Mouse (Mus musculus) lung, embryonic 14.5 days (tissue): ENCODE results near the gene Prps2. TPM values are rescaled to one million over a fixed set of nuclear protein-coding genes. Genes with fewer than 3 reads are reported as not detected.
A peak's percentile ranks its signal among the peaks of the same experiment; 100 is the strongest.
"Not testable (repeated sequence)": the region's sequence is repeated elsewhere in the genome, so short reads cannot be mapped to it uniquely, and the experiment has no call there.

Experiments used
- ATAC-seq: fragments of 200-750 bp; cut with Nextera tagmentation; 2 replicates; pipeline ENCODE4 v1.8.0; 2017; ENCODE audit warnings: mild to moderate bottlenecking, moderate TSS enrichment, moderate library complexity; ENCODE audit not compliant: insufficient read depth
- DNase-seq: peaks from one replicate; pipeline ENCODE4 v3.0.0-alpha.2; 2015
- H3K27ac ChIP-seq: fragments of 300-500 bp; sonication (generic); 2 replicates; pipeline ENCODE4 v1.5.1; 2014; ENCODE audit warnings: low read depth, mild to moderate bottlenecking, moderate library complexity
- H3K27me3 ChIP-seq: fragments of 300-500 bp; sonication (generic); 2 replicates; pipeline ENCODE4 v1.6.1; 2014; ENCODE audit warnings: low read length, control low read depth; ENCODE audit not compliant: insufficient read depth
- H3K36me3 ChIP-seq: fragments of 300-500 bp; sonication (generic); 2 replicates; pipeline ENCODE4 v1.6.1; 2014; ENCODE audit warnings: control low read depth; ENCODE audit not compliant: insufficient read depth
- H3K4me1 ChIP-seq: fragments of 300-500 bp; sonication (generic); 2 replicates; pipeline ENCODE4 v1.6.1; 2014; ENCODE audit warnings: antibody characterized with exemption, control low read depth; ENCODE audit not compliant: insufficient read depth
- H3K4me2 ChIP-seq: fragments of 300-500 bp; sonication (generic); 2 replicates; pipeline ENCODE4 v1.6.1; 2014; ENCODE audit warnings: mild to moderate bottlenecking
- H3K4me3 ChIP-seq: fragments of 300-500 bp; sonication (generic); 2 replicates; pipeline ENCODE4 v1.5.1; 2014; ENCODE audit warnings: low read depth, low read length
- H3K9ac ChIP-seq: fragments of 300-500 bp; sonication (generic); 2 replicates; pipeline ENCODE4 v1.6.1; 2014
- H3K9me3 ChIP-seq: fragments of 300-500 bp; sonication (generic); 2 replicates; pipeline ENCODE4 v1.6.1; 2016; ENCODE audit warnings: low read depth, low read length, control low read depth
- CTCF ChIP-seq: IDR thresholded peaks from 2 replicates; pipeline ENCODE4 v1.5.1; 2016; ENCODE audit warnings: antibody characterized with exemption, low read depth
- WGBS: fragments of 180-500 bp; shearing (Covaris S2); extraction: QIAGEN DNeasy Blood & Tissue Kit; methylation state at CpG from one replicate; pipeline ENCODE4 v1.1.7; 2014; 5-methylcytosine and 5-hydroxymethylcytosine counted together
- polyA plus RNA-seq: library from polyadenylated mRNA; unstranded; fragments of >200 nt; fragmentation: Nextera tagmentation; extraction: Ambion mirVana; gene quantifications from 2 replicates; pipeline ENCODE4 v1.2.1, GENCODE M21; 2014

Gene Prps2
- 27.9 and 31.8 TPM in 2 replicates for polyA plus RNA-seq

GRCm38 (mm10) chrX:167382047-167382853 is at the start of gene Prps2:
Gene Prps2 (minus strand): TSS chrX:167382749.
- no peaks in the 10 kb centered on the region for H3K27me3 ChIP-seq
- DNase-seq: peak; percentile 60
- 9% methylated on average over 44 of the region's 47 CpGs for WGBS
- H3K4me2 ChIP-seq: peak within 1 kb of the TSS; percentile 72
- peak within 1 kb of the TSS; percentile 83; the same call in 1 of the 2 replicates for H3K27ac ChIP-seq
- no peaks in the 10 kb centered on the region for H3K36me3 ChIP-seq
- ATAC-seq: peak; percentile 95
- no peaks in the 10 kb centered on the region for H3K9me3 ChIP-seq
- peak within 1 kb of the TSS; percentile 56 for H3K4me3 ChIP-seq
- no peak for TF ChIP-seq CTCF
- H3K9ac ChIP-seq: peak within 1 kb of the TSS; percentile 60
- H3K4me1 ChIP-seq: no peaks in the 10 kb centered on the region

GRCm38 (mm10) chrX:167417654-167418053 is 35.1 kb upstream of the Prps2 start:
- DNase-seq (no peak), ATAC-seq (no peak)
- no peaks in the 10 kb centered on the region for H3K36me3 ChIP-seq
- no peaks in the 10 kb centered on the region for H3K4me1 ChIP-seq
- no peak overlapping the region for H3K27ac ChIP-seq
- H3K9ac ChIP-seq: no peak overlapping the region
- no peak for TF ChIP-seq CTCF
- no peaks in the 10 kb centered on the region for H3K9me3 ChIP-seq
- 39% methylated on average over 1 of the region's 1 CpGs for WGBS
- H3K4me2 ChIP-seq: no peak overlapping the region
- no peaks in the 10 kb centered on the region for H3K27me3 ChIP-seq
- no peak overlapping the region for H3K4me3 ChIP-seq

GRCm38 (mm10) chrX:167394940-167395339 is 12.4 kb upstream of the Prps2 start:
- TF ChIP-seq CTCF: no peak
- DNase-seq (peak; percentile 36), ATAC-seq (no peak)
- Histone ChIP-seq H3K9ac (no peak overlapping the region), H3K9me3 (no peaks in the 10 kb centered on the region), H3K4me2 (no peak overlapping the region), H3K36me3 (no peaks in the 10 kb centered on the region), H3K27ac (no peak overlapping the region), H3K4me3 (no peak overlapping the region), H3K4me1 (no peaks in the 10 kb centered on the region), H3K27me3 (no peaks in the 10 kb centered on the region)
- 39% methylated on average over 3 of the region's 3 CpGs for WGBS

GRCm38 (mm10) chrX:167386647-167387046 is 4.1 kb upstream of the Prps2 start:
- H3K27ac ChIP-seq: no peak overlapping the region
- H3K27me3 ChIP-seq: no peaks in the 10 kb centered on the region
- TF ChIP-seq CTCF: no peak
- WGBS: 33% methylated on average over 1 of the region's 1 CpGs
- ATAC-seq (no peak), DNase-seq (peak; percentile 8)
- H3K4me3 ChIP-seq: no peak overlapping the region
- no peaks in the 10 kb centered on the region for H3K9me3 ChIP-seq
- no peaks in the 10 kb centered on the region for H3K36me3 ChIP-seq
- no peaks in the 10 kb centered on the region for H3K4me1 ChIP-seq
- H3K9ac ChIP-seq: no peak overlapping the region
- H3K4me2 ChIP-seq: no peak overlapping the region

GRCm38 (mm10) chrX:167382854-167383186 is 271 bp upstream of the Prps2 start:
- Histone ChIP-seq H3K4me2 (peak overlapping the region; percentile 72), H3K27me3 (no peaks in the 10 kb centered on the region), H3K9me3 (no peaks in the 10 kb centered on the region), H3K27ac (no peak overlapping the region), H3K9ac (peak overlapping the region; percentile 60; the same call in 1 of the 2 replicates), H3K4me1 (no peaks in the 10 kb centered on the region), H3K4me3 (peak overlapping the region; percentile 56), H3K36me3 (no peaks in the 10 kb centered on the region)
- no peak; the same call in 1 of the 2 replicates for ATAC-seq
- no peak for TF ChIP-seq CTCF
- no peak for DNase-seq
- 35% methylated on average over 7 of the region's 7 CpGs for WGBS

- no peak for TF ChIP-seq CTCF
- Histone ChIP-seq H3K4me3 (peak overlapping the region; percentile 56), H3K27me3 (no peaks in the 10 kb centered on the region), H3K36me3 (no peaks in the 10 kb centered on the region), H3K4me2 (peak overlapping the region; percentile 72), H3K27ac (no peak overlapping the region), H3K4me1 (no peaks in the 10 kb centered on the region), H3K9ac (peak overlapping the region; percentile 60), H3K9me3 (no peaks in the 10 kb centered on the region)
- 13% methylated on average over 18 of the region's 18 CpGs for WGBS
- DNase-seq (peak; percentile 17), ATAC-seq (no peak; the same call in 1 of the 2 replicates)
These were observed 934 bp downstream of the Prps2 start for GRCm38 (mm10) chrX:167381583-167382046.

GRCm38 (mm10) chrX:167380073-167380472 is 2.5 kb downstream of the Prps2 start:
- 58% methylated on average over 4 of the region's 4 CpGs for WGBS
- H3K4me3 ChIP-seq: no peak overlapping the region
- H3K27me3 ChIP-seq: no peaks in the 10 kb centered on the region
- H3K4me1 ChIP-seq: no peaks in the 10 kb centered on the region
- ATAC-seq (no peak), DNase-seq (no peak)
- no peak overlapping the region for H3K9ac ChIP-seq
- TF ChIP-seq CTCF: no peak
- H3K4me2 ChIP-seq: no peak overlapping the region
- H3K36me3 ChIP-seq: no peaks in the 10 kb centered on the region
- no peaks in the 10 kb centered on the region for H3K9me3 ChIP-seq
- H3K27ac ChIP-seq: no peak overlapping the region

- not testable (repeated sequence) for H3K9me3 ChIP-seq, H3K4me2 ChIP-seq, H3K9ac ChIP-seq, H3K4me3 ChIP-seq, H3K4me1 ChIP-seq, ATAC-seq, DNase-seq, H3K36me3 ChIP-seq, H3K27ac ChIP-seq, H3K27me3 ChIP-seq
- WGBS: 92% methylated on average over 3 of the region's 3 CpGs
These were observed 21.3 kb downstream of the Prps2 start for GRCm38 (mm10) chrX:167361231-167361630.
